In the genomic region with DNA sequence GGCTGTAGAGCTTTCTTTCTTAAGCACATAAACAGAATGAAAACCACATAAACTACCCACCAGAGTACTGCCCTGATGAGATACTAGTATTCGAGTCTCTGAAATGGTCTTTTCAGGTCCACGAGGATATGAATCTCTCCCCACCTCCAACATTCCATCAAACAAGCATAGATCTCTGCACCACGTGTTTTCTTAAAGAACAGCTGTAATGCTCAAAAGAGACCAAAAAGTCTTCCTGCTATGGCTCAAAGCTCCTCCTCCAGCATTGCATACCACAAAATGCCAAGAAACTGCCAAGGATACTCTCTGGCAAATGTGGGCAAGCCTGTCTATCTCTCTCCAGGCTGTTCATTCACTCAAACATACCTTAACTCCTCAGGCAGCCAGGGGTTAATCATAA, we compare ENCODE assay signal across 10 mouse cellular contexts. TPM values are rescaled to one million over a fixed set of nuclear protein-coding genes. Genes with fewer than 3 reads are reported as not detected.
DNase-seq lines count a peak whose midpoint lies in the region; ATAC-seq and TF ChIP-seq lines count a peak whose summit lies in the region.
"Had no signal": no experiment of that assay in that cellular context is flagged by ENCODE, and none has a peak within 500 bp of the region (broad histone marks: within the 10 kb centered on the region; RNA-seq: fewer than 3 reads in every experiment).

No protein-coding gene starts in this region.

- no peaks in the 10 kb centered on the region for H3K27me3 ChIP-seq in kidney, adult 2 months (replicated peaks; ENCODE audit: control insufficient read depth, insufficient read depth, low read length)
- H3K27me3 ChIP-seq in hindbrain, embryonic 14.5 days (ENCODE audit: control insufficient read depth, insufficient read depth, low read length): no peaks in the 10 kb centered on the region
- no peaks in the 10 kb centered on the region for H3K27me3 ChIP-seq in midbrain, embryonic 15.5 days (replicated peaks)

- no peak for DNase-seq in kidney, adult 2 months
- DNase-seq in kidney, adult 8-10 months: no peak
- peak; percentile 49 for DNase-seq in NIH3T3 (ENCODE audit: low read depth)
- DNase-seq in hindbrain, embryonic 14.5 days (ENCODE audit: low spot score): no peak
- DNase-seq in adrenal gland, postnatal 10 days: no peak
- DNase-seq in left cerebral cortex, postnatal 25 days (ENCODE audit: low spot score in 2 of 2): no peak
- no peak for DNase-seq in layer of hippocampus, adult 9-10 months (ENCODE audit: low spot score)
- DNase-seq: right cerebral cortex, adult 18-20 months had no signal

- H3K27ac ChIP-seq in kidney, adult 2 months (ENCODE audit: insufficient read depth, low read depth, low read length): no peak overlapping the region
- no peak overlapping the region for H3K27ac ChIP-seq in hindbrain, embryonic 14.5 days
- H3K27ac ChIP-seq in midbrain, embryonic 15.5 days: no peak overlapping the region

- H3K9ac ChIP-seq in hindbrain, embryonic 14.5 days: peak overlapping the region; percentile 58
- no peak overlapping the region; the same call in 1 of the 2 replicates for H3K9ac ChIP-seq in midbrain, embryonic 15.5 days

- intact Hi-C loops in left cerebral cortex, postnatal 25 days (cut with DNase I): no loop called here

- no peaks in the 10 kb centered on the region for H3K36me3 ChIP-seq in kidney, adult 2 months (ENCODE audit: control insufficient read depth, insufficient read depth, low read length)
- no peaks in the 10 kb centered on the region for H3K36me3 ChIP-seq in hindbrain, embryonic 14.5 days (replicated peaks; ENCODE audit: control insufficient read depth, insufficient read depth)
- H3K36me3 ChIP-seq in midbrain, embryonic 15.5 days (replicated peaks): no peaks in the 10 kb centered on the region

- TF ChIP-seq POLR2A in kidney, adult 2 months (IDR thresholded peaks at IDR 0.05; ENCODE audit: low read depth, low read length): no peak

- TF ChIP-seq CTCF in kidney, adult 2 months (conservative IDR thresholded peaks at IDR 0.05; ENCODE audit: insufficient read depth, insufficient read length, low read depth, low read length): no peak

- peak overlapping the region; percentile 64 for H3K4me2 ChIP-seq in hindbrain, embryonic 14.5 days (replicated peaks)
- peak overlapping the region; percentile 58 for H3K4me2 ChIP-seq in midbrain, embryonic 15.5 days

- H3K9me3 ChIP-seq in hindbrain, embryonic 14.5 days (ENCODE audit: control insufficient read depth, low read length): no peaks in the 10 kb centered on the region
- H3K9me3 ChIP-seq in midbrain, embryonic 15.5 days: no peaks in the 10 kb centered on the region

- H3K4me3 ChIP-seq in kidney, adult 2 months (ENCODE audit: insufficient read depth, low read depth, low read length): peak overlapping the region; percentile 69
- peak overlapping the region; percentile 41 for H3K4me3 ChIP-seq in hindbrain, embryonic 14.5 days (replicated peaks; ENCODE audit: low read length)
- H3K4me3 ChIP-seq in midbrain, embryonic 15.5 days: peak overlapping the region; percentile 40

- H3K4me1 ChIP-seq in kidney, adult 2 months (ENCODE audit: control insufficient read depth, insufficient read depth, low read length): peaks cover 16% of the 10 kb centered on the region
- peaks cover 11% of the 10 kb centered on the region for H3K4me1 ChIP-seq in hindbrain, embryonic 14.5 days (replicated peaks; ENCODE audit: control insufficient read depth, insufficient read depth, low read length)
- H3K4me1 ChIP-seq in midbrain, embryonic 15.5 days: peaks cover 10% of the 10 kb centered on the region

- no peak for ATAC-seq in hindbrain, embryonic 14.5 days (ENCODE audit: low FRiP score)
- ATAC-seq in midbrain, embryonic 15.5 days (replicated peaks): no peak

- WGBS in kidney, adult 2 months: 3% methylated on average over 3 of the region's 3 CpGs
- 16% methylated on average over 3 of the region's 3 CpGs for WGBS in hindbrain, embryonic 14.5 days
- 15% methylated on average over 3 of the region's 3 CpGs for WGBS in midbrain, embryonic 15.5 days

RNA-seq across cellular contexts. Expression of gene Rbms2, which starts 4.8 kb away (rescaled TPM):
- 69.0 and 70.1 TPM in 2 replicates for polyA plus RNA-seq in kidney, adult 2 months (2012; rRNA removed)
- polyA plus RNA-seq in hindbrain, embryonic 14.5 days (2014; fragmentation: Nextera tagmentation; extraction: Ambion mirVana): 7.7 and 8.2 TPM in 2 replicates
- 8.9 and 9.2 TPM in 2 replicates for polyA plus RNA-seq in midbrain, embryonic 15.5 days (2015; fragmentation: Nextera tagmentation; extraction: Ambion mirVana)
- 10 to 100 TPM; 65.3 to 74.8 TPM for total RNA-seq in adrenal gland, postnatal 10 days (2021)
- total RNA-seq in left cerebral cortex, postnatal 25 days (2021): 10 to 100 TPM; 11.3 to 13.5 TPM

RNA-seq across cellular contexts. Expression of gene Gls2, which starts 19.0 kb away (rescaled TPM):
- 0.33 and 0.61 TPM in 2 replicates for polyA plus RNA-seq in kidney, adult 2 months (2012; rRNA removed)
- 1.7 and 1.9 TPM in 2 replicates for polyA plus RNA-seq in hindbrain, embryonic 14.5 days (2014; fragmentation: Nextera tagmentation; extraction: Ambion mirVana)
- 1.2 and 1.7 TPM in 2 replicates for polyA plus RNA-seq in midbrain, embryonic 15.5 days (2015; fragmentation: Nextera tagmentation; extraction: Ambion mirVana)
- total RNA-seq in adrenal gland, postnatal 10 days (2021): 10 to 100 TPM; 12.8 to 22.3 TPM
- total RNA-seq in left cerebral cortex, postnatal 25 days (2021): 10 to 100 TPM; 29.4 to 32.9 TPM

RNA-seq across cellular contexts. Expression of gene Spryd4, which starts 36.3 kb away (rescaled TPM):
- polyA plus RNA-seq in kidney, adult 2 months (2012; rRNA removed): 15.5 and 17.3 TPM in 2 replicates
- 22.4 and 23.2 TPM in 2 replicates for polyA plus RNA-seq in hindbrain, embryonic 14.5 days (2014; fragmentation: Nextera tagmentation; extraction: Ambion mirVana)
- polyA plus RNA-seq in midbrain, embryonic 15.5 days (2015; fragmentation: Nextera tagmentation; extraction: Ambion mirVana): 20.2 and 21.4 TPM in 2 replicates
- total RNA-seq in adrenal gland, postnatal 10 days (2021): 10 to 100 TPM; 21.6 to 27.3 TPM
- 10 to 100 TPM; 10.1 to 10.7 TPM for total RNA-seq in left cerebral cortex, postnatal 25 days (2021)

RNA-seq across cellular contexts. Expression of gene Mip, which starts 50.3 kb away (rescaled TPM):
- polyA plus RNA-seq in kidney, adult 2 months (2012; rRNA removed): not detected in 2 replicates
- 0.21 TPM in 1 of 2 replicates, not detected in the other for polyA plus RNA-seq in hindbrain, embryonic 14.5 days (2014; fragmentation: Nextera tagmentation; extraction: Ambion mirVana)
- polyA plus RNA-seq in midbrain, embryonic 15.5 days (2015; fragmentation: Nextera tagmentation; extraction: Ambion mirVana): 0.09 TPM in 1 of 2 replicates, not detected in the other
- total RNA-seq in adrenal gland, postnatal 10 days (2021): not detected
- total RNA-seq in left cerebral cortex, postnatal 25 days (2021): not detected
- total RNA-seq: heart, postnatal 10 days had no signal

RNA-seq across cellular contexts. Expression of gene Timeless, which starts 56.6 kb away (rescaled TPM):
- 2.7 and 3.8 TPM in 2 replicates for polyA plus RNA-seq in kidney, adult 2 months (2012; rRNA removed)
- polyA plus RNA-seq in hindbrain, embryonic 14.5 days (2014; fragmentation: Nextera tagmentation; extraction: Ambion mirVana): 15.4 and 16.7 TPM in 2 replicates
- 17.8 and 20.5 TPM in 2 replicates for polyA plus RNA-seq in midbrain, embryonic 15.5 days (2015; fragmentation: Nextera tagmentation; extraction: Ambion mirVana)
- total RNA-seq in adrenal gland, postnatal 10 days (2021): 10 to 100 TPM; 16.4 to 21.9 TPM
- total RNA-seq in left cerebral cortex, postnatal 25 days (2021): 1 to 10 TPM; 6.8 to 8.3 TPM
